Mouse (Mus musculus) heart, embryonic 11.5 days (tissue): ENCODE data around the gene Brap. TPM values are rescaled to one million over a fixed set of nuclear protein-coding genes. Genes with fewer than 3 reads are reported as not detected.
"Not testable (repeated sequence)": the region's sequence is repeated elsewhere in the genome, so short reads cannot be mapped to it uniquely, and the experiment has no call there.

ENCODE experiments used
- ATAC-seq: fragments of 200-750 bp; cut with Nextera tagmentation; replicated peaks from 2 replicates; pipeline ENCODE4 v1.8.0; 2017; ENCODE audit warnings: moderate library complexity; ENCODE audit not compliant: insufficient number of reproducible peaks, low FRiP score, low TSS enrichment
- H3K27ac ChIP-seq: fragments of 300-500 bp; sonication (generic); 2 replicates; pipeline ENCODE4 v1.5.1; 2014; ENCODE audit warnings: mild to moderate bottlenecking, low read depth, low read length
- H3K27me3 ChIP-seq: fragments of 300-500 bp; sonication (generic); 2 replicates; pipeline ENCODE4 v1.6.1; 2014; ENCODE audit warnings: mild to moderate bottlenecking, low read length, mixed read lengths; ENCODE audit not compliant: control insufficient read depth, insufficient read depth
- H3K36me3 ChIP-seq: fragments of 300-500 bp; sonication (generic); 2 replicates; pipeline ENCODE4 v1.6.1; 2014; ENCODE audit warnings: mild to moderate bottlenecking, low read length, moderate library complexity, mixed read lengths; ENCODE audit not compliant: control insufficient read depth, insufficient read depth
- H3K4me1 ChIP-seq: fragments of 300-500 bp; sonication (generic); 2 replicates; pipeline ENCODE4 v1.6.1; 2014; ENCODE audit warnings: low read length; ENCODE audit not compliant: control insufficient read depth, insufficient read depth
- H3K4me2 ChIP-seq: fragments of 300-500 bp; sonication (generic); 2 replicates; pipeline ENCODE4 v1.6.1; 2014; ENCODE audit warnings: mild to moderate bottlenecking, moderate library complexity
- H3K4me3 ChIP-seq: fragments of 300-500 bp; sonication (generic); 2 replicates; pipeline ENCODE4 v1.5.1; 2014; ENCODE audit warnings: low read depth, low read length
- H3K9ac ChIP-seq: fragments of 300-500 bp; sonication (generic); 2 replicates; pipeline ENCODE4 v1.6.1; 2014; ENCODE audit warnings: mild to moderate bottlenecking, low read depth, low read length, moderate library complexity
- H3K9me3 ChIP-seq: fragments of 300-500 bp; sonication (generic); replicated peaks from 2 replicates; pipeline ENCODE4 v1.6.1; 2016; ENCODE audit warnings: low read length; ENCODE audit not compliant: control insufficient read depth
- WGBS: fragments of 180-500 bp; shearing (Covaris S2); extraction: QIAGEN DNeasy Blood & Tissue Kit; methylation state at CpG from one replicate; pipeline ENCODE4 v1.1.7; 2014; ENCODE audit not compliant: insufficient replicate concordance; 5-methylcytosine and 5-hydroxymethylcytosine counted together
- polyA plus RNA-seq: library from polyadenylated mRNA; unstranded; fragments of >200 nt; fragmentation: Nextera tagmentation; extraction: Ambion mirVana; gene quantifications from 2 replicates; pipeline ENCODE4 v1.2.1, GENCODE M21; 2014

Brap gene
- polyA plus RNA-seq, 1 experiment from 2014 or later: 23.9 TPM

- Histone ChIP-seq H3K36me3 (peaks cover 17% of the 10 kb centered on the region), H3K4me1 (peaks cover 13% of the 10 kb centered on the region), H3K27me3 (no peaks in the 10 kb centered on the region), H3K9ac (peak overlapping the region; percentile 12), H3K9me3 (no peaks in the 10 kb centered on the region), H3K4me3 (no peak overlapping the region), H3K4me2 (peak overlapping the region; percentile 7; the same call in 1 of the 2 replicates), H3K27ac (peak overlapping the region; percentile 43; the same call in 1 of the 2 replicates)
- 41% methylated on average over 15 of the region's 15 CpGs for WGBS
- ATAC-seq: no peak
Observed at GRCm38 (mm10) chr5:121686113-121686898, 25.9 kb downstream of the Brap start.

- ATAC-seq: no peak
- Histone ChIP-seq H3K4me3 (no peak overlapping the region), H3K9me3 (no peaks in the 10 kb centered on the region), H3K4me1 (peaks cover 10% of the 10 kb centered on the region), H3K27me3 (no peaks in the 10 kb centered on the region), H3K9ac (no peak overlapping the region), H3K27ac (no peak overlapping the region), H3K4me2 (no peak overlapping the region), H3K36me3 (no peaks in the 10 kb centered on the region; the same call in 1 of the 2 replicates)
- WGBS: 81% methylated on average over 7 of the region's 7 CpGs
Observed at GRCm38 (mm10) chr5:121690482-121691211, 30.3 kb downstream of the Brap start.

GRCm38 (mm10) chr5:121691436-121691835 lies 31.1 kb downstream of the Brap start:
- not testable (repeated sequence) for H3K9me3 ChIP-seq, ATAC-seq, H3K4me2 ChIP-seq, H3K4me3 ChIP-seq, H3K9ac ChIP-seq, H3K27ac ChIP-seq, H3K4me1 ChIP-seq, H3K36me3 ChIP-seq, H3K27me3 ChIP-seq
- 88% methylated on average over 7 of the region's 7 CpGs for WGBS

GRCm38 (mm10) chr5:121692897-121693296 lies 32.5 kb downstream of the Brap start:
- Histone ChIP-seq H3K27me3 (no peaks in the 10 kb centered on the region), H3K27ac (no peak overlapping the region), H3K9ac (no peak overlapping the region), H3K4me3 (no peak overlapping the region), H3K4me2 (no peak overlapping the region), H3K9me3 (no peaks in the 10 kb centered on the region), H3K36me3 (no peaks in the 10 kb centered on the region), H3K4me1 (no peaks in the 10 kb centered on the region)
- no peak for ATAC-seq
- 69% methylated on average over 4 of the region's 4 CpGs for WGBS

- Histone ChIP-seq H3K4me3 (no peak overlapping the region), H3K9ac (no peak overlapping the region), H3K36me3 (no peaks in the 10 kb centered on the region), H3K4me2 (no peak overlapping the region), H3K9me3 (no peaks in the 10 kb centered on the region), H3K4me1 (peaks cover 14% of the 10 kb centered on the region), H3K27me3 (no peaks in the 10 kb centered on the region), H3K27ac (no peak overlapping the region)
- ATAC-seq: no peak
- WGBS: 59% methylated on average over 6 of the region's 6 CpGs
Observed at GRCm38 (mm10) chr5:121696761-121697160, 36.4 kb downstream of the Brap start.

GRCm38 (mm10) chr5:121699891-121700290 lies 39.5 kb downstream of the Brap start:
- Histone ChIP-seq H3K36me3 (no peaks in the 10 kb centered on the region), H3K9ac (peak overlapping the region; percentile 73), H3K27me3 (no peaks in the 10 kb centered on the region), H3K27ac (peak overlapping the region; percentile 84; the same call in 1 of the 2 replicates), H3K4me2 (no peak overlapping the region), H3K9me3 (no peaks in the 10 kb centered on the region), H3K4me1 (peaks cover 15% of the 10 kb centered on the region), H3K4me3 (no peak overlapping the region)
- no peak for ATAC-seq
- WGBS: 54% methylated on average over 5 of the region's 5 CpGs

- 17% methylated on average over 11 of the region's 11 CpGs for WGBS
- peak overlapping the region; percentile 59 for H3K4me2 ChIP-seq
- peak overlapping the region; percentile 22 for H3K4me3 ChIP-seq
- H3K36me3 ChIP-seq: no peaks in the 10 kb centered on the region
- peak overlapping the region; percentile 73 for H3K9ac ChIP-seq
- no peak for ATAC-seq
- H3K4me1 ChIP-seq: peaks cover 17% of the 10 kb centered on the region
- H3K27ac ChIP-seq: peak overlapping the region; percentile 84
- H3K27me3 ChIP-seq: no peaks in the 10 kb centered on the region
- no peaks in the 10 kb centered on the region for H3K9me3 ChIP-seq
Observed at GRCm38 (mm10) chr5:121700496-121700895, 40.1 kb downstream of the Brap start.

- peak; percentile 58; the same call in 1 of the 2 replicates for ATAC-seq
- H3K27me3 ChIP-seq: no peaks in the 10 kb centered on the region
- no peaks in the 10 kb centered on the region for H3K36me3 ChIP-seq
- H3K4me3 ChIP-seq: no peak overlapping the region
- 0 out of 2 replicates have a peak overlapping the region, but pooled peaks have one; percentile 22 for H3K4me2 ChIP-seq
- no peak overlapping the region for H3K9ac ChIP-seq
- peak overlapping the region; percentile 84; the same call in 1 of the 2 replicates for H3K27ac ChIP-seq
- peaks cover 17% of the 10 kb centered on the region for H3K4me1 ChIP-seq
- no peaks in the 10 kb centered on the region for H3K9me3 ChIP-seq
- 38% methylated on average over 8 of the region's 8 CpGs for WGBS
Observed at GRCm38 (mm10) chr5:121701111-121701769, 40.9 kb downstream of the Brap start.
